Mouse (Mus musculus) testis, adult 2 months (tissue): ENCODE measurements around the gene Atg7.

Experiments
- CTCF ChIP-seq: fragments of 200-500 bp; IDR thresholded peaks from 2 replicates; pipeline ENCODE4 v1.5.1; 2012; ENCODE audit warnings: low read depth, mild to moderate bottlenecking, inconsistent platforms, low read length, moderate library complexity; ENCODE audit not compliant: control insufficient read depth, insufficient read depth, insufficient replicate concordance
- POLR2A ChIP-seq: fragments of 200-500 bp; IDR thresholded peaks from 2 replicates; pipeline ENCODE4 v1.6.1; 2012; ENCODE audit warnings: low read depth, mild to moderate bottlenecking, inconsistent platforms, low read length, moderate library complexity; ENCODE audit not compliant: control insufficient read depth

DNA sequence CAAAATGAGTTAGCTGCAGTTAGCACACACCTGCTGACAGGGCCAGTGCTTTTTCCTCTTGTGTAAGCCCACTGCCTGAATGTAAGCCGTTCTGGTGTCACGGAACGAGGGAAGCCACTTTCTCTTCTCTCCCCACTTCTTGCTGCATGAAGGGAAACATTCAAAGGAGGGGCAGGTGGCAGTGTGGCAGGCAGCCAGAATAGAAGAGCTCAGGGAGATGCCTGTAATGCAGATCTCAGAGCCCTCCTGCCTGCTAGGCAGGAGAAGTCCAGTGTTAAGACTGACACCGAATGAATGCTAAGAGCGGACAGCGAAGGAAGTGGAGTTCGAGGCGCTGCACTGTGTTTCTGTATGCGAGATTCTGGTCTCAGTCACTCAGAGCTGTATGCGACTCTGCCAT, 49.8 kb downstream of the Atg7 start:
- TF ChIP-seq CTCF = no peak
- TF ChIP-seq POLR2A = no peak
